Mouse (Mus musculus): ENCODE results near the gene Syt7.

Gene Syt7

DNA sequence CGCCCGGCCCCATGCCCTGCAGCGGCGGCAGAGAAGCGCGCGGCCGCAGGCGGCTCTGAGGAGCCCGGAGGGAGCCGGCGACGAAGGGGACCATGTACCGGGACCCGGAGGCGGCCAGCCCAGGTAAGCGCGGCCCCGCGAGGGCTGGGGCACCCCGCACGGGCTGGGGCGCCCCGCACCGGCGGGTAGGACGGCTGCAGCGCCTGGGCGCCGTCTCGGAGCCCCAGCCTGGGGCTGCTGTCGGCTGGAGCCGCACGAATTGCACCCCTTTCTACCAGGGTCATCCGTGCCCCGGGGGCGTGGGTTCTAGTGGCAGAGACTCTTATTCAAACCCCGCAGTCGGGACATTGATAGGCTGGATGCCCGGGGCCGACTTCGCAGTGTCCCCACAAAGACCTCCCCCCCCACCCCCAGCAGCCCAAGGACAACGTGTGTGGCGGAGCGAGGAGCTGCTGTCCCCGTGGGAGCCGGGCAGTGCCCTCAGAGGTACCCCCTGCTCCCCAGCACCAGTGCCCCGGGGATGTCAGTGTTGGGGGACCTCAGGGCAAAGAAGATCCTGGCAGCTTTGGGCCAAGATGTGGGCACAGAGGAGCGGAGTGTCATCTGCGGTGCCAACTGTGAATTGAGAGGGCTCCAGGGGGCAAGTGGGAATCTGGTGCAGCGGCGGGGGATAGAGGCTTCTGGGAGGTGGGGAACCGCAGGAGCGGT, 655 bp downstream of the Syt7 start:
- DNase-seq (ENCODE audit: low spot score in 2 of 2) = no peak

DNA sequence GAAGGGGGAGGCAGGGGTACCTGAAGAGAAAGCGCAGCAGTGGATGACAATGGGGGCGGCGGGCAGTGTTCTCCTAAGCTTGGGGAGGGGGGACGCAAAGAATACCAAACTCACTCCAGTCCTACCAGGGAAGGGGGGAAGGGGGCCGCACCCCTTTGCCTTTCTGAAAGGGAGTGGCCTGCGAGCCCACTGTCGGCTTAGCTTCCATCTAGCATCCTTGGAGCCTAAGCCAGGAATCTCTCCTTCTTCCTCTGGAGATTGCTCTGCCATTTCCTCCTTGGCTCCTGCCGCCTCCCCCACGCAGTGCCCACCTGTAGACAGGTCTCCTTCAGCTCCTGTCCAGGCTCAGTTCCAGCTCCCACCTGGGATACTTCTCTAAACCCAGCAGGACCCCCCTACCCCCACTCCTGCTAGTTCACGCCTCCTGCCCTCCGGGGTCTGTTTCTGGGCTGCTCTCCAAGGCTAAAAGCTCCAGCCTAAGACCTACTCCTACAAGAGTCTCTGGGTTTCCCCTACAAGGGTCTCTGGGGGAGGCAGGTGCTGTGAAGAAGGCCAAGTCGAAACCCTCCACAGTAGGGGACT, 1.3 kb downstream of the Syt7 start:
- DNase-seq (ENCODE audit: low spot score in 2 of 2) = no peak

DNA sequence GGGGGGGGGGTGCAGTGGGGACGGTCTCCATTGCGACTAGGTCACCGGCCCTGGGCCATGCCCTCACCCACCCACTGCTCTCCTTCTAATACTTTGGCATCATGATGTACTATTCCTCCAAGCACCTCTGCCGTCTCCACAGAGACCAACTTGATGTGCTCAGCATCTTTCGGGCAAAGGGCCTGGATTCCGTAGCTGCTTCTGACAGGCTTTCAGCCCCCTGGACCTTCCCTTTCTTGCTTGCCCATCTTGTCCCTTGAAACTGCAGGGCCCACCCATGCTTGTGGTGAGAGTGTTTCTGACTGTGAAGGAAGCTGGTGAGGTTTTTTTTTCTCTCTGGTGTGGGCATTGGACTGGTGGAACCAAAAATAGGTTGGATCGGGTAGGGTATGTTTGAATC, 2.1 kb downstream of the Syt7 start:
- no peak for DNase-seq (ENCODE audit: low spot score in 2 of 2)

DNA sequence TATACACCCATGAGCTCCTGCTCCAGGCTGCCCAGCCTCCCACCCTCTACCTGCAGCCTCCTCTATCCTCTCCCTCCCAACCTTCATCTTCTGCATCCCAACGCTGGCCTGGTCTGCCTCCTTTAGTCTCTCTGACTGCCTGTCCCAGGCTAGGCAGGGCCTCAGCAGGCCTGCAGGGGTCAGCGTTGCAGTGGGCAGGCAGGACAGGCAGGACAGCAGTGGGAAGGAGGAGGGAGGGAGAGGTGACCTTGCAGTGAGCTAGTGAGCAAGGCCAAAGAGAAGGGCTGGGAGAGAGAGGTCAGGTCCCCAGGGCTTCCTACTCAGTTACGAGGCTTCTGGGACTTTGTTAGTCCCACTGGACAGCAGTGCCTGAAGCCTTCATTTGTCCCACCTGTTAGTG, 3.1 kb downstream of the Syt7 start:
- DNase-seq (ENCODE audit: low spot score in 2 of 2) = no peak

DNA sequence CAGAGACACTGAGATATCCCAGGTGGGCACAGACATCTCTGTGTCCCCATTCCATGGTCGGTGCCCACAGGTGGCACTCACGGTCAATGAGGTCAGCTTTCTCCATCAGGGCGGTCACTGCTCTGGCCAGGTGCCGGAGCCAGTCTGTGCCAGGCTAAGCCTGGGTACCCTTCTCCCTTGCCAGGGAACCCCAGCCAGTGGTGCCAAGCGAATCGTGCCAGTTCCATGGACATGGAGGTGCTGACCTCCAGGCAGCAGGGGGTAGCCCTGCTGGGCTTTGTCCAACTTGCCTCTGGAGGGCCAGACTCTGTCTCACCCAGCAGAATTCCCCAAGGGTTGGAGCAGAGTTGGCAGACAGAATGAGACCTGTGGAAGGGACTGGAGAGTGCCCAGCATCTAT, 4.6 kb downstream of the Syt7 start:
- DNase-seq (ENCODE audit: low spot score in 2 of 2) = no peak

DNA sequence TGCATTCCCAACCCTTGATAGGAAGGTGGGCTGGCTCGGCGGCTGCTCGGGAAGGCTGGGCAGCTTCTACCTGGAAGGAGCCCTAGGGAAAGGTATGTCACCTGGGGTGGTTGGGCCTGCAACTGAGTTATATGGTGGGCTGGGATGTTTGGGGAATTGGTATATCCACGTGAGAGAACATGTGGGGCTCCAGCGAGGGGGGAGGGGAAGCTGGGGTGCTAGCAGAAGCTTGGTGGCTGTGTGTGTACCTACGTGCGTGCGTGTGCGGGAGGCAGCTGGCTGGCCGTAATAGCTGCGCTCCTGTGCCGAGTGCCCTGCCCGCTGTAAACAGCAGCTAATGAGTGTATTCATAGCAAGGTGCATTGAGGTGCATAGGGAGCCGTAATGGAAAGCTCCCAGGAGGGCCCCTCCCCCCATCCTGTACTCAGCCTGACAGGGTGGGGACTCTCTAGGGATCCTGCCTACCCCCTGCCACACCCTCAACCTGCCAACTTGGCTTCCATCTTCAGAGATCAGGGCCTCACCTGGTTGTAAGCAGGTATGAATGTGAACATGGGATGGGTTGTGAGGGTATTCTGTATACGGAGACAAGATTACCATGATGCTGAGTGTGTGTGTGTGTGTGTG, 5.1 kb downstream of the Syt7 start:
- no peak for DNase-seq (ENCODE audit: low spot score in 2 of 2)

DNA sequence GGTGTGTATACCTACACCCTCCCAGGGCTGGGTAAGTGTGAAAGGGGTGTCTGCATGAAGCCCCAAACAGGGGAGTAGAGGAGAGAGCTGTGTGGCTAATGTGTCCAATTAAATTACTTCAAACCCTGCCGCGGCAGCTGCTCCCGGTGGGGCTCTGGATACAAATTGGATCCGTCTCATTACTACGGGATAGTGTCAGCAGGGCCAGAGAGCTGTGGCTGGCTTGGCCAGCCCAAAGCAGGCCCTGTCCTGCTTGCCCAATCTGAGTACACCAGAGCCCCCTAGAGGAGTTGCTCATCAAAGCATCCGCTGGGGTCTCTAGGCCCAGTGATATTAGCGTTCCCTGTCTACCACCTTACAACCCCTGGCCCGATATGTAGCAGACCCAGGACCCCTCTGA, 6.3 kb downstream of the Syt7 start:
- peak in 1 of 2 experiments; percentile 31 for DNase-seq (ENCODE audit: low spot score in 2 of 2)

DNA sequence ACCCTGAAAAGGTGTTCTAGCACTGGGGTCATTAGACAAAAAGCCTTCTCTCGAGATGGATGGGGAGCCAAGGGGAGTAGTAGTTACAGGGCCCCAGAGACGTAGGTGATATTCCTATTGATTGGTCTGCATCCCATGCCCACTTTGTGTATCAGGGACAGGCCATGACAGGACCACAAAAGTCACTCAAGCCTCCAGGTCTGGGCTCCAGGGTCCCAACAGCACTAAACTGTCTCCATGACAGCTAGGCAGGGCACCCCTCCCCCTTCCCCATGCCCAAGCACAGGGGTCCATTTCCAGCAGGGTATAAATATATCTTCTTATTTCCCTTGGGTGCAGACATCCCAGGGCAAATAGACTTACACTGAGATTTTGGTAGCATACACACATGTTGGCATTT, 8.1 kb downstream of the Syt7 start:
- DNase-seq (ENCODE audit: low spot score in 2 of 2) = no peak

DNA sequence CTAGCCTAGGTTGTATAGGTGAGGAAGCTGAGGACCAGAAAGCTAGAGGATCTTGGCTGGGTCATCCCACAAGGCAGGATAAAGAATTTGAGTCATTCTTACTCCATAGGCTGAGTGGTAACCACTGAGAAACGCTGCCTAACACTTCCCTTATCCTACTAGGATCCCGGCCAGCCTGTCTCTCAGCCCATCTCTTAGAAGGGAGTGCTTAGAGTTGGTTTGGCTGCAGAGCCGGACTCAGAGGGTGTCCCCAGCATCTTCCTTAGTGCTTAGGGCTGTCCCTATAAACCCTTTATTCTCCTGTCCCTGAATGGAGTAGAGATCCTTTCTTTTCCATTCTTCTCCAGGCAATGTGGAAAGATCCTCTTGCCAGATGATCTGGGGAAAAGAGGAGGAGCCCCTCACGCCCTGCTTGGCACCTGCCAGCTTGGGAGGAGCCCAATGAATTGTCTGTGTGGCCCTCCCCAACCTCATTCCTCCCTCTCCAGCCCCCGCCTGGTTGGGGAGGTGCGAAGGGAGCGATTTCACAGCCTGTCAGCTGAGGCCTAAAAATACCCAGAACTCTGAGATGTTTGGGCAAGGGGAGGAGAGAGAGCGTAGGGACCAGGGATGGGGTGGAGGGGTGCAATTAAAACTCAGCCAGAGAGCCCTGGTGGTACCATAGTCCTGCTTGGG, 8.7 kb downstream of the Syt7 start:
- DNase-seq (ENCODE audit: low spot score in 2 of 2) = peak; percentile 66 to 73

DNA sequence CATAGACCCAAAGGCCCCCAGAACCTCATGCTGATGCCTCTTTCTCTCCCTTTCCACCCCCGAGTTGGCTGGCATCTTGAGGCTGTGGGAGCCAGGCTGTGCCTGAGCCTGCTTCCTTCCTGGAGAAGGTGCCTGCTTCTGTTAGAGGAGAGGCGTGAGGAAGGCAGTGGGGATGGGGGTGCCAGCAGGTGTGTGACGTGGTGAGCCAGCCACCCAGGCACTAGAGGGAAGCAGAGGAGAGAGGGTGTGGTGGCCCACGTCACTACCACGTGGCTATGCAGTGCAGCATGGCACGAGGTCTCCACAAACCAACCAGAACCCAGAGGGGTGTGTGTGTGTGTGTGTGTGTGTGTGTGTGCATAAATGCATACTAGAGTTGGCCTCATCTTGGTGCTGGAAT, 9.4 kb downstream of the Syt7 start:
- peak; percentile 68 to 86 for DNase-seq (ENCODE audit: low spot score in 2 of 2)

DNA sequence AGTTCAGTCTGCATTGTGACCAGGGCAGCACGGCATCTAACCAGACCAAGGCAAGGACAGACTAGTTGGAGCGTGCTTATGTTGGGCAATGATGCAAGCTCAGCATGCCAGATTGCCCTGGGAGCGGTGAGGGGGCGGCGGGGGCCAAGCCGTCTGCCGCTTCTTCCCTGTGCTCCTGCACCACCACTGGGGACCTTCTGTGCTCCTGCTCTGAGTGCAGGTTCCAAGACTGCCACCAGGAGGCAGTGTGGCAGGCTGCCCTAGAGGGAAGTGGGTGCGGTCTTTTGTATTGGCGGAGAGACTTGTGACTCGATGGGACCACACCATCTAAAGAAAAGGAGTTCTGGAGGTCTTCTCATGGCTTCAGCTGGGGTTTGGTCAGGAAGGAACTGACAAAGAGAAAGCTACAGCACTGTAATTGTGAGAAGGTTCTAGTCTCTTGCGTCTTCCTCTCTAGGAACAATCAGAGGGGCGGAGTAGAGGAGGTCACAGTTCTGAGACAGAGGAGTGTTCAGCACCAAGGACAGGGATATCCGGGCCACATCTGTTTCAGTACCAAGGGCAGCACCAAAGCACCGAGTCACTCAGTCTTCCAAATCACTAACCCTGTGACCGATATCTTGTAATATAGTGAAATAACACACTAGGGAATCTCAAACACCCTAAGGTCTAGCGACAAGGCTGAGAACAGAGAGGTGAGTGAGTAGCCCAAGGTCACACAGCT, 14.0 kb downstream of the Syt7 start:
- peak in 1 of 2 experiments; percentile 32 for DNase-seq (ENCODE audit: low spot score in 2 of 2)

DNA sequence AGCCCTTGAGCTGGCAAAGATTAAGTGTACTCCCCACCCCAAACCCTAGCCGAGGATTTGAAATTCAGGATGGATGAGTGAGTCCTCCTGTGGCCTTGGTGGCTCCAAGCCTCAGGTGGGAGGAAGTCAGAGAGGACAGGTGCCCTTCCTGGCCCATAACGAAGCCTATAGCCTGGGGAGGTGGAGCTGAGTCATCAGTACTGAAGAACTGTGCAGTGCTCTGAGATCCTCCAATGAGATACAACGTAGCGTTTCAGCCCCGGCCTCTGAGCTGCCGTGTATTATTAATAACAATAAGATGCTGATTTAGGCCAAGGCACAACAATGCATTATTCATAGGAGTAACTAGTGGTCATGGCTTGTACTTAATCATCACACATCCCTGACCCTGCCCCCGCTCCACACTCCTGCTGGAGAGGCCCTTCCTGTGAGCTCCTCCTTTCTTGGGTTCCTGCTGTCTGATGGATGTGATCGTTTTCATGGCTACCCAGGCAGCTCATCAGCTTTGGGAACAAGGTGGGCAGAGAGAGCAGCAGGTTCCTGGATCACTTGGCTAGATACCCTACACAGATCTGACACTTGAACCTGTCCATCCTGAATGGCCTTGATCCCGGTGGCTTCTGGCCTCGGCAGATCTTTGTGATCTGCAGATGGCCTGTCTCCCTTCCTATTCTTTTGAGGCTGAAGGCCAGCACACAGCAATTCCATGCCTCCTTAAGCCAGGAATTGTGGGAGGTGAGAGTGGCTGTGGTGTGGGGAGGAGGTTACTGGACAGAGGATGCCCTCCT, 14.9 kb downstream of the Syt7 start:
- DNase-seq (ENCODE audit: low spot score in 2 of 2) = no peak

DNA sequence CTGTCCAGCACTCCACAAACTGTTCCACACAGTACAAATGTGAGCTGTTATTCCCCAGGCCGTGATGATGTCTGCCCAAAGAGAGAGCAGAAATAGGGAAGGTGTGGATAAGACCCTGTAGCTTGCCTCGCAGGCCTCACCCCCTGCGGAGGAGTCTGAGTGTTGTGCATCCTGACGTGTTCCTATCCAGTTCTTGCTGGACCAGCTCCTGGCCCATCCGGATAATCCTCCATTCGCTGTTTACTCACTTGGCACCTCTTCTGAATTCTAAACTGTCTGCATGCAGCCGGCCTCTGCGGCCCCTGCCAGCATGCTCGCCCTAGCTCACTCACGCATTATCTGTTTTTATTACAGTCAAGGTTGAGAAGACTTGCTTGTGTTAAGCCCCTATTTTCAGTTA, 15.5 kb downstream of the Syt7 start:
- no peak for DNase-seq (ENCODE audit: low spot score in 2 of 2)

DNA sequence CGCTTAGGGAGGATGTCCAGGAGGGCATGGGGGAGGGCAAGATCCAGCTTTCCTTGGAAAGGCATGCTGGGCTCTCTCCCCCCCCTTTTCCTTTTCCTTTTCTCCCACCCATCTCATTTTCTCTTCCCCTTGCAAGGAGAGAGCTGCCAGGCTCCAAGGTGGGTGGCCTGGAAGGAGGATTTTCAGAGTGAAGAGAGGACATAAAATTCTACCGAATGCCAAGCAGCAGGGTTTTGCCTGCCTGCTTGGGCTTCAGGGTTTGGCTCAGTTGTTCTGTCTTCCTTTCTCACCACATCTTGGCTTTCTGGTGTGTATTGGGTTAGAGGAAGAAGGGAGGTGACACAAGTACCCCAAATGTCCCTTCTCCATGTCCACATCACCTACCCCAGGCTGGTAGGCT, 16.0 kb downstream of the Syt7 start:
- DNase-seq (ENCODE audit: low spot score in 2 of 2) = no peak

DNA sequence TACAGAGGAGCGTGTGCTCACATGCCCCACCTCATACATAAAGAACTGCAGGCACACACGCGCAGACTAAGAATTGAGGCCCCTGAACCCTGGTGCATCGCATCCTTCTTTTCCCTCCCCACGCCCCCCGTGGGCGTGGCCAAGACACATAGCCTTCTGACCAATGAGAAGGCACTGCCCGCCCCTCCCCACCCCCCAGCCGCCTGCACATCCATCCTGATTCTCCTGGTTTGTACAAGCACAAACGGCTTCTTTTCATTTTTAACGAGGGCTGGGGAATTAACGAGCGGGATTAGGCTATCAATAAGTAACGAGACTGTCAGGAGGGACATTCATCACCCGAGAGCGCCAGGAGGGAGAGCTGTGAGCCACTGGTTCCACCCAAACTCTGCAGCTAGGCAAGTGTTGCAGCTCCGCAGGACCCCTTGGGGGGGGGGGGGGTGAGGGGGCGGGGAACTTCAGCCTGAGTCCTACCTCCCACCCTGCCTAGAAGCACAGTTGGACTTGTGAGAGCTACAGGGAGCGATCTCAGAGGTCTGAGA, 24.9 kb downstream of the Syt7 start:
- DNase-seq (ENCODE audit: low spot score in 2 of 2) = no peak

DNA sequence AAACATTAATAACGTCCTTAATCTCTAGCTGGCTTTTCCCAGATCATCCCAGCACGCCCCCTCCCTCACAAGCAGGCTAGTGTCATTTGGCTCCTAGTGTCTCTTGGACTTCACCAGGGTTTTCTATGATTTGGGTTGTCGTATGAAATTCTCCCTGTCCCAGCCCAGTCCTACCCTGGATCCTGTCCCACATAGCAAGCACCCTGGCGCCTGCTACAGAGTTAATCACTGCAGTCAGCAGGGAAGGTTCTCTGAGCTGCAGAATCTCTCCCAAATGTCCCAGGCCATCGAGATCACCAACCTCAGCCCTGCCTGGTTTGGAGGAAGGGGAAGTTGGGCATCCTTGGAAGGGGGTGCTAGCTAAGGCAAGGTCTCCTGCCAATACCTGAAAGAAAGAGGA, 26.6 kb downstream of the Syt7 start:
- DNase-seq (ENCODE audit: low spot score in 2 of 2) = no peak

DNA sequence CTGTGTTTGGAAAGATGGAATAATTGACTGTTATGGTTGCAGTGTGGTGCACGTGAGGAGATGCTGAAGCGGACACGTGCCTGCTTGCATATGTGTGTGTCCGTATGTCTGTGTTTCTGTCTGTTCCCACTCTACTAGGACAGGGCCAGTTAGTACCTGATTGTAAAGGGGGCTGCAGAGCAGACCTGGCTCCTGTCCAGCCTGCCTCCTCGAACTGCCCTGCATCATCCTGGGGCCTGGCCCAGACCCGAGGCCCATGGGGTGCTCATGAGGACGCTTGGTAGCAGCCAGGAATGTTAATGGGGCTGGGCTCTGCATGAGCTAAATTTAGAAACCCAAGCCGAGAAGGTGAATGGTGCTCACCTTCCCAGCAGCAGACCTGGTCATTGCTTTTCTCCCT, 28.0 kb downstream of the Syt7 start:
- DNase-seq (ENCODE audit: low spot score in 2 of 2) = no peak

DNA sequence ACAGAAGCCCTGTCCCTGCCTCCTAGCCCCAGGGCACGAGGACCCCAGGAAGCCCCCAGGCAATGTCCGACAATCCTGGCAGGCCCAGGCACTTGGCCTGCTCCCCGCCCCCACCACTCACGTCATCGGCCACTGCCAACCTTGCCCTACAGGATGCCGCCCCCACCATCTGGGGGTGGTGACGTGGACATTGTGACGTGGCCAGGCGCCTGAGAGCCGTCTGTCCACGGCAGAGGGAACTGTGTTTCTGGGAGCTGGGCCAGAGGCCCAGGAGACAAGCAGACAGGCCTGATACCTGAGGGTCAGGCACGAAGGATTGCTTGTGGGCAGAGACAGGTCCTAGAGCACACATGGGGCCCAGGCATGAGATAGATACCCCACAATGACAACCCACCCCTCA, 28.5 kb downstream of the Syt7 start:
- DNase-seq (ENCODE audit: low spot score in 2 of 2) = no peak

DNA sequence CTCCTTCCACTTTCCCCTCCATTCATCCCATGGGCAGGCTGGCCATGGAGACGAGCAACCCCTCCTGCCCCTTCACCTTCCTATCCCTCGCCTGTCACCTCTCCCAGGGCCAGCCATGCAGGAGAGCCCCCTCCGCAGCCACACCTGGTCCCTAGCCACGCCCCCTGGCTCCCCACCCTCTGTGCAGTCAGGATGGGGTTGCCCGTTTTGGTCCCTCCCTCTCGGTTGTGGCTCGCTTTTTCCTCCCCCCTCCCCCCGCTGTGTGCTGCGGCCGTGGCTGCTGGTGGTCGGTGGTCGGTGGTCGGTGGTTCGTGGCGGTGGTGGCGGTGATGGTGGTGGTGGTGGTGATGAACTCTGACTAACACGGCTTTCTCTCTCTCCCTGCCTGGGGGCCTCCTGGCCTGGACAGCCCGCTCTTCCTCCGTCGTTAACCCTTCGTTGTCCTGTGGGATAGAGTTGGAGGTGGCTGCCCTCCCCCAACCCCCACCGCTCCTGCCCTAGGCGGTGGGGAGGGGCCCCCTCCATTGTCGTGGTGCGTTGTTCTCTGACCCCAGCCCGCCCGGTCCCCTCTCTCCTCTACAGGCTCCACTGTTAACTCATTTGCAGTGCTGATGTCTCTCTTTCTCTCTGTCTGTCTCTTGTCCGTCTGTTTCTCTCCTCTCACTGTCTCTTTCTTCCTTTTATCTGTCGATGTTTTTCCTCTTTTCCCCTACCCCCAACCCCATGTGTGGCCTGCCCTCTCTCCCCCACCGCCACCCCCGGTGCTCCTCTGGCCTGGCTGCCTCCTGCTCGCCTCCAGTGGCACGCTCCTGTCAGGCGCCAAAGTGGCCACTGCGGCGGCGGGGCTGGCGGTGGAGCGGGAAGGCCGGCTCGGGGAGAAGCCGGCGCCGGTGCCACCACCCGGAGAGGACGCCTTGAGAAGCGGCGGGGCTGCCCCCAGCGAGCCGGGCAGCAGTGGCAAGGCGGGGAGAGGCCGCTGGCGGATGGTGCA, 33.4 kb downstream of the Syt7 start:
- DNase-seq (ENCODE audit: low spot score in 2 of 2) = no peak

DNA sequence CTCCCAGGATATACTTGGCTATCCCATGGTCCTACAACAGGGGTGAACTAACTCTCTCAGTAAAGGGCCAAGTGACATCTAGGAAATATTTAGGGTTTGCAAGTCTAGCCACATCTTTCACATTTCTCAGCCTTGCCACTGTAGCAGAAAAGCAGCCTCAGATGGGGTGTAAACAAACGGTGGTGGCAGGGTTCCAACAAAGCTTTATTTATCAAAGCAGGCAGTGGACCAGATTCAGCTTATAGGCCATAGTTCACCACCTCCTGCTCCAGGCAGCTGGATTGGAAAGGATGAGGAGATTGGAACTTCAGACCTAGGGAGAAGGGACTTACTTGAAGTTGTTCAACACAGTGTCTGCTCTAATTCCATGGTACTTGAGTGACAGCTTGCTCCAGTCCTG, 35.9 kb downstream of the Syt7 start:
- no peak for DNase-seq (ENCODE audit: low spot score in 2 of 2)
